Mouse (Mus musculus) NIH3T3 (cell line): ENCODE measurements around the gene Scpep1.
"Not testable (repeated sequence)": the region's sequence is repeated elsewhere in the genome, so short reads cannot be mapped to it uniquely, and the experiment has no call there.

Source experiments
- DNase-seq: peaks from one replicate; pipeline ENCODE4 v3.0.0-alpha.2; 2012; ENCODE audit warnings: low read depth

The Scpep1 gene

DNA sequence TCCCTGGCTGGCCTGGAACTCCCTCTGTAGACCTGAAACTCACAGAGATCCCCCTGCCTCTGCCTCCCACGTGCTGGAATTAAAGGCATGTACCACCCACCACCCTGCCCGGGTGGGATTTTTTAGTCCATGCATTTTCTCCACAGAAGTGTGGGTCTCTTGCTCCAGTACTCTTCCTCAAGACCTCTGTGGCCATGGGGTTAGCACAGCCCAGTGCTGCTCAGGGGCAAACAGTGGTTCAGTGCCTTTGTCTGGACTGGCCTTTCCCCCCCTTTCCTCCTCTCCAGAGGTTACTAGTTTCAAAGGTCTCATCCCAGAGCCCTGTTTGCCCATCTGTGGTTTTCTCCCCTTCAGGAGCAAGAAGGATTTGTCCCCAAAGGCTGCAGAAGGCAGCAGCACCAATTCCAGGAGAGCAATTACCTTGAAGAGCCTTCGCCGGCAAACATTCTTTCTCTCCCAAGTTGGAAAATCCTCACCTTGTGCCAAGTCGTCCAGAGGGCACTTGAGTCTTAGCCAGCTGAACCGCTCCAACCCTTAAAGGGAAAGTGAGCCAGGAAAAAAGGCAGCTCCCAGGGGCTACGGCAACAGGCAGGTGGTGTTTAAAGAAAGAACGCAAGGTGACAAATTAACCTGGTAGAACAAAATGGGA, 45.8 kb downstream of the Scpep1 start:
- peak; percentile 53 for DNase-seq

DNA sequence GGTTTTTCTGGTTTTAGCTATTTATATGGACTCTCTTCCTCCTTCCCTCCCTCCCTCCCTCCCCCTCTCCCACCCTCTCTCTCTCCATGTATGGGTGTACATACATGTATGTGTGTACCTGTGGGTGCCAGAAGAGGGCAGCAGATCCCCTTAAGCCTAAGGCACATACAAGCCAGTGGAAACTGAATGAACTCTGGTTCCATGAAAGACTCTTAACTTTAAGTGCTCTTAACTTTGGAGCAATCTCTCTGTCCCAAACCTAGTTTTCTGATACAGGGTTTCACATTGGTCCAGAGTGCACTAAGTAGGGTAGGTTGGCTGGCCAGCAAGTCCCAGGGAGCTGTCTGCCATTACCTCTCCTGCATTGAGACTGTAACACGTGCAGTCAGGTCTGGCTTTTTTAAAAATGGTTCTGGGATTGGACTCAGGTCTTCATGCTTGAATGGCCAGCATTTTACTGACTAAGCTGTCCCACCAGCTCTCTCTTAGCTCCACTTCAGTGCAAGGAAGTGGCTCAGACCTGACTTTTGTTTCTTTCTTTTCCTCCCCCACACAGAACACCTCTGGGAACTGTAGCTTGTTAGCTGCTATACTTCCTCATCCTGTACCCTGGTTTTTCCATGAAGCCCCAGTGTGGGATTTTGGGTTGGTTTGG, 46.6 kb downstream of the Scpep1 start:
- DNase-seq, result peak; percentile 67

DNA sequence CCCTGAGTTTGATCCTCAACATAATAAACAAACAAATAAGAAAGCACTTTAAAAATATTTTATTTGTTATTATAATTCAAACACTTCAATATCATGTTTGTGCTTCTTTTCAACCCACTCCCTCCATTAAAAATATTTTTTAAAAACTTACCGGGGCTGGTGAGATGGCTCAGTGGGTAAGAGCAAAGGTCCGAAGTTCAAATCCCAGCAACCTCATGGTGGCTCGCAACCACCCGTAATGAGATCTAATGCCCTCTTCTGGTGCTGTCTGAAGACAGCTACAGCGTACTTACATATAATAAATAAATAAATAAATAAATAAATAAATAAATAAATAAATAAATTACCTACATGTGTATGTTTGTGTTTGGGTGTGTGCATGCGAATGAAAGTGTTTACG, 47.4 kb downstream of the Scpep1 start:
- DNase-seq, result no peak

DNA sequence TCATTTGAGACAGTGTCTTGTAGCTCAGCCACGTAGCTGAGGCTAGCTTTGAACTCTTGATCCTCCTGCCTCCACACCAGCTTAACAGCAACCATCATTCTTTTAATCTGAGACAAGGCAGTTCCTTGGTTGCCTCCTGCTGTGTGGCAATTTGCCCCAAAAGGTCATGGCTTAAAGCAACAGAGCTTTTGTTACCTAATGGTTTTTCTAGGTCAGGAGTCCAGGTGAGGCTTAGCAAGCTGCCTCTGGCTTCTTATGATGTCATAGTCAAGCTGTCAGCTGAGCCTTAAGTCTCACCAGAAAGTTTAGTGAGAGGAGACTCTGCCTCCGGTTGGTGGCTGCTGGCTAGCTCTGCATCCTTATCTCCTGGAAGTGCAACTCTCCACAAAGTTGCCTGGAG, 49.6 kb downstream of the Scpep1 start:
- DNase-seq, result no peak

DNA sequence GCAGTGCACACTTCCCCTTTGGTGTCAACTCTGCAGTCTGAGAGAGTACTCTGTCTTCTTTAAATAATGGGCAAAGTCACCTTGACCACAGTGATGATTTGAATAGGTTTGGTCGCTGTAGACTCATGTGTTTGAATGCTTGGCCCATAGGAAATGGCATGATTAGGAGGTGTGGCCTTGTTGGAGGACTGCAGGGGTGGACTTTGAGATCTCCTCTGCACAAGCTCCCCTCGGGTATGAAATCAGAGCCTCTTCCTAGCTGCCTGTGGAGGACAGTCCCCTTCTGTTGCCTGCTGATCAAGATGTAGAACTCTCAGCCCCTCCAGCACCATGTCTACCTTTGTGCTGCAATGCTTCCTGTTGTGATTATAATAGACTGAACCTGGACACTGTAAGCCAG, 51.2 kb downstream of the Scpep1 start:
- DNase-seq, result no peak

DNA sequence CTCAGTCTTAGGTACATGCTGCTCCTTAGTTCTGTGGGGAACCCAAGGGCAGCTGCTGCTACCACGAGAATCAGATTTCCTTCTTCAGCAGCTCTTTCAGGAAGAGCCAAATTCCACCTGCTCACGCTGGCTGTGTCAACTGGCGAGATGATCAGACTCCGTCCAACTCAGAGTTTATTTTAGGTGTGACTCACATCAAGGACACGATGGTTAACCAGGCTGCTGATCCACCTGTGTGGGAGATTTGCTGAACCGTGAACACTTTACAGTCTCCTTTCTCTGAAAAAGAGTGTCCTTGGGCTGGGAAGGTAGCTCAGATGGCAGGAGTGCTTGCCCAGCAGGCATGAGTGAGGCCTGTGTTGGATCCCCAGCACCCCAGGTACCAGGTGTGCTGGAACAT, 52.5 kb downstream of the Scpep1 start:
- DNase-seq, result no peak

DNA sequence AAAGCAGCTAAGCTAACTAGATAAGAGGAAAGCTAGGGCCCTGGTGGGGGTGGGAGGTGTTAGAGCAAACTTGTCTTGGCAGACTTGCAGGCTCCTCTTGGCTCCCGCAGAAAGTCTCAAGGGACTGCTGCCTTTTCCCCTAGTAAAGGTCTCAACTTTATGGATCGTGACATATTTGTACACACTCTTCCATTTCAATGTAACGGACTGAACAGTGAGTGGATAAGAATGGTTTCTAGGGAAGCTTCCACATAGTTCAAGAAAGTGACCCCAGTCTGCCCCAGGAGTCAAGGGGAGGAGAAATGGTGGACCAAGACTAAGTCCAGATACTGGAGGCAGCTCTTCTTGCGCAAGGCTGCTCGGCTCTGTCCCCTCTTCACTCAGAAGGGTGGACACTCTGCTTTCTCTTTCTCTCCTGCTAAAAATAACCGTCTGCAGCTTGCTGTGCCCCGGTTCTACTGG, 53.9 kb downstream of the Scpep1 start:
- DNase-seq, result peak; percentile 33

DNA sequence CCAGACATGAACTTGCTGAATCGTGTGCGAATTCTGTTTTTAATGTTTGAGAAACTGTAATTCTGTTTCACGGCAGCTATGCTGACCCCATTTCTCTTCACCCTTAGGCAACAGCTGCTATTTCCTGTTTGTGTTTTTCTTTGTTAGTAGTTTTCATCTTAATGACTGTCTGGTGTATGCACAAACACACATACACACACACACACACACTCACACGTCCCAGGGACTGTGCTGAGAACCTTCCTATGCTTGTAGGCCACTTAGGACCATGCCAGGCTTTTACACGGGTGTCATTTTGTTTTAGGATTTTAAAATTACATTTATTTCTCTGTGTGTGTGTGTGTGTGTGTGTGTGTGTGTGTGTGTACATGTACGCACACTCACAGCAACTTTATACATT, 55.7 kb downstream of the Scpep1 start:
- DNase-seq, result no peak

DNA sequence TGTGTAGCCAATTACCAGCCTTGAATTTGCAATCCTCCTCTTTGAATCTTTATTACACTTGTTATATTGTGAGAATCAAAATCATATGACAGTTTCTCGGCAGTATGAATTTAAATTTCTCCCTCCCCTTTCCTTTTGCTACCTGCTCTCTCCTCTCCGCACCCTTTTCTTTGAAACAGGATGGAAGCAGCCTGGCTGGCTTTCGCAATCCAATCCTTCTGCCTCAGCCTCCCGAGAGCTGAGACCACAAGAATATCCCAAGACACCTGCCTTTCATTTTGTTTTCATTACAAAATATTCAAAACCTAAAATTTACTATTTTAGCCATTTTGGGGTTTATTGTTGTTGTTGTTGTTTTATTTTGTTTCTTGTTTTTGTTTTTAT, 56.9 kb downstream of the Scpep1 start:
- no peak for DNase-seq

DNA sequence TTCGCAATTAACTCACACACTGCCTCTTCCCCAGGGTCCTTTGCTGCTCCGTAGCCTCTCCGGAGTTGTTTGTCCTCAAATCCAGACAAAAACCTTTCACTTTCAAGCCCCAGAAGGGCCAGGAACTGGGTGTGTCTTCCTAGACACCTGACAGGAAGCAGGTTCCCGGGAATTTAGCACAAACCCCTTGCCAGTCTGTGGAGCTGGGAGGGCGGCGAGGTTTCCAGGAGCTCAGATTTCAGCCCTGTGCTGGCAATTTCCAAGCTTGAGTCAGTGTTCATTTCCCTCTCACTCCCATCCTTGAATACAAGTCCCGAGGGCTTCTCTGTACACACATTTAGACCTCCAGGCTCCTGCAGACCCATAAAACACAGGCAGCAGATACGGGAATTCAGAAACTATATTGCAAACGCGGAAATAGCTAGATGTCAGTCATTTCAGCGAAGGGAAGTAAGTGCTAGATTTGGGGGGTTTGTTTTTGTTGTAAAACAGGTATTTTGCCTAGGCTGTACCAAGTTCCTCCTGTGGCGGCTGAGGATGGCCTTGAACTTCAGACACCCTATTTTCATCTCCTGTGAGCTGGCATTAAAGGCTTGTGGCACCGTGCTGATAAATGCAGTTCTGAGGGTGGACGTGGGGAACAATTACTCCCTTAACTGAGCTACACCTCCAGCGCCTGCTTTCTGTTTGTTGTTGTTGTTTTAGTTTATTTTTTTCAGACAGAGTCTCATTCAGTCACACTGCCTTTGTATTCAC, 57.5 kb downstream of the Scpep1 start:
- DNase-seq, result peak; percentile 40

DNA sequence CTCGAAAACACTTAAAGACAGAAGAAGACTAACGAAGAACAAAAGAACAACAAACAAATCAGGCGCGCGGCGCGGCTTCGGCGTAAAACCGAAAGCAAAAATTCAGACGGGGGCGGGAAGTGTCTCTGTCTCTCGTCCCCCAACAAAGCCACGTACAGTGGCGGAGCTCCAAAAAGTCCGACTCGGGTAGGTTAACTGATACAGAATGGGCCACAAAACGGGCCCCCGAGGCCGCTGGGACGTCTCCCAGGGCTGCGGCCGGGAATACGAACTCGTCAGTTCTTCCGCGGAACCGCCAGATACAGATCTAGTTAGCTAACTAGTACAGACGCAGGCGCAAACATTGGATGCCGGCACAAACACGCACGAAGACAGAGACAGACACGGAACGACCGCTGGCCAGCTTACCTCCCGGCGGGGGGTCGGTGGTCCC, 59.4 kb downstream of the Scpep1 start:
- not testable (repeated sequence) for DNase-seq

DNA sequence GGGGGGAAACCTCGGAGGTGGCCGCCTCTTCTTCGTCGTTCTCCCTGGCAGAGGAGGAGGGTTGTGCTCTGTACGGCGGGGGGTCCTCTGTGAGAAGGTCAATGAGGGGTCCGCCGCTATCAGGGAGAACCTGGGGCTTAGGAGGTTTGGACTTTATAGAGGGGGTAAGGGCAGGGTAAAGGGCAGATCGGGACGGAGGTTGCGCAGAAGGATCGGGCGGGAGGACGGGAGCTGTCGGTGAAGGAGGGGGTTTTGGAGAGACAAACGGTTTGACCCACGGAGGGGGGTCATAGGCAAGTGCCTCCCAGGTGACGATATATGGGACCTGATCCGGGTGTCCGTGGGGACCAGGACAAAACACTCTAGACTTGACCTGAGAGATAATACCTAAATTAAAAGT, 60.0 kb downstream of the Scpep1 start:
- DNase-seq, result not testable (repeated sequence)

DNA sequence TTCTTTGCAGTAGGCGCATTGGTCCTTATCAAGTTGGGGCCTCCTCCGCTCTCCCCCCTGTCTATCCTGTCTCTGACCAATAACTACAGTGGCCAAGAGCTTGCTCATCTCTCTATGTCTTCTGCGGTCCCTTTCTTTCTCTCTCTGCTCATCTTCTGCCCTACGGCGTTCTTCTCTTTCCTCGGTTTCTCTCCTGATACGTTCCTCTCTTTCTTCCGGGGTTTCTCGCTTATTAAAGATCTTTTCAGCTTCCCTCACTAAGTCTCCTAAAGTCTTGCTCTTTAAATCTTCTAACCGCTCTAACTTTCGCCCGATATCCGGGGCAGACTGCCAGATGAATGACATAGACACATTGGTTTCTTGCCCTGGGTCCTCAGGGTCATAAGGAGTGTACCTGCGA, 61.0 kb downstream of the Scpep1 start:
- DNase-seq, result not testable (repeated sequence)

DNA sequence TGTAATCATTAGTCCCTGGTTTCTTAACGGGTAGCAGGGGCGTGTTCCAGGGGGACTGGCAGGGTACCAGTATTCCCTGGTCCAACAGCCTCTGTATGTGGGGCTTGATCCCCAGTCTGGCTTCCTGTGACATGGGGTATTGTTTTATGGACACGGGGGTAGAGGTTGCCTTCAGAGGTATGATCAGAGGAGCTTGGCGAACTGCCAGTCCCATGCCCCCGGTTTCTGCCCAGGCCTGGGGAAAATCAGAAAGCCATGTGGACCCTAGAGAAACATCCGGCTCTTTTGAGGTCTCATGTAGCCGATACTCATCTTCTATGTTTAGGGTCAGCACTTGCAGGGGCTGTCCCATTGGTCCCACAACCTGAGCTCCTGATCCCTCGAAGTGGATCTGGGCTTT, 61.8 kb downstream of the Scpep1 start:
- DNase-seq, result not testable (repeated sequence)

DNA sequence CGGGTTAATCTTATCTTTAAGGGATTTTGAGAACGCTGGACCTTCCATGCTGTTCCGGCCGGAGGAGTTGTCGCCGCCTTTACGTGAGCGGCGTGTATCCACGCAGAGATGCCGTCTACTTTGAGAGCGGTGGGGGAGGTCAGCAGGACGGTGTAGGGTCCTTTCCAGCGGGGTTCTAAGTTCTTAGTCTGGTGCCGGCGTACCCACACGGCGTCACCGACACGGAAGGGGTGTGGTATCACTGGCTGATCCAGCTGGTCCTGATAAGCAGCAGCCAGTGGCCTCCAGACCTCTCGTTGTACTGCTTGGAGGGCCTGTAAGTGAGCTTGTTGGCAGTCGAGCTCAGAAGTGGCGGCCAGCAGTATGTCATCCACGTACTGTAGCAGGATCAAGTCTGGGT, 62.5 kb downstream of the Scpep1 start:
- not testable (repeated sequence) for DNase-seq

DNA sequence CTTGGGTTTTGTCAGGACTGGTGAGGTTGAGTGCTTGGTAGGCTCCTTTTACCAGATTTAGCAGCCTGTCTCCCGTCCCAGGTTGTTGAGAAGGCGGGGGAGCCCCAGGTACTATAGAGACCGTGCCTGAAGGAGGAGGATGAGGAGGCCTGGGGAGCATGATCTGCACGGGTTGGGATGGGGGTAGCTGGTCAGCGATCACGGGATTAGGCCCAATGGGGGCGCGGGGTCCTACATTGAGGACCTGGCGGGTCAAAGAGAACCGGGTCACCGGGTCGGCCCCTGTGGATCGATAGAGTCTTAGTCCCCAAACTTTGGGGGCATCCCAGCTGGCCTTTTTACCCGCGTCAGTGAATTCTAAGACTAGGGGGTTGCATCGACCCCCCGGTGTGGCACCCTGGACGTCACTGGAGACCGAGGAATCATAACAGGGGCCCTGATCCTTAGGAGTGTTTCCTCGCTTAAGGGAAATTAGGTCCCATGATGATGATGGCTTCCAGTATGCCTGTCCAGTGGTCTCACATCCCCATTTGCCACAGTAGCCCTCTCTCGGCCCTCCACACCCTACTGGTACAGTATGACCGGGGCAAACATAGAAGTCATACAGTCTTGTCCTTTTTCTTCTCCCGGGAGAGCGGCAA, 63.2 kb downstream of the Scpep1 start:
- DNase-seq, result not testable (repeated sequence)

DNA sequence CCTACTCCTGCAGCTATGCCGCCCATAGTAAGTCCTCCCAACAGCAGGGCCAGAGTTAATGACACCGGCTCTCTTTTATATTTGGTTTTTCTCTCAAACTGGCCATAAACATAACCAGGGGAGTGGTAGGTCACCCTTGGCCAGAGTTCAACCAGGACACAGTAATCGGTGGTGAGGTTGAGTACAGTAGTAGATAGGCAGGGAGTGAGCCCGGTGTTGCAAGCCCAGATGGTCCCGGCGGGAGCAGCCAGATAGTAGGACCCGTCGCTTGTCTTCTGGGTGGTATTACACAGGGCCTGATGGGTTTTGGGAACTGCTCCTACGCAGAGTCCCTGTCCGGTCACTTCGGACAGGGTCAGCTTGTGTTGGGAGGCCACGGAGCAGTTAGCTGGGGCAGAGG, 63.8 kb downstream of the Scpep1 start:
- not testable (repeated sequence) for DNase-seq

DNA sequence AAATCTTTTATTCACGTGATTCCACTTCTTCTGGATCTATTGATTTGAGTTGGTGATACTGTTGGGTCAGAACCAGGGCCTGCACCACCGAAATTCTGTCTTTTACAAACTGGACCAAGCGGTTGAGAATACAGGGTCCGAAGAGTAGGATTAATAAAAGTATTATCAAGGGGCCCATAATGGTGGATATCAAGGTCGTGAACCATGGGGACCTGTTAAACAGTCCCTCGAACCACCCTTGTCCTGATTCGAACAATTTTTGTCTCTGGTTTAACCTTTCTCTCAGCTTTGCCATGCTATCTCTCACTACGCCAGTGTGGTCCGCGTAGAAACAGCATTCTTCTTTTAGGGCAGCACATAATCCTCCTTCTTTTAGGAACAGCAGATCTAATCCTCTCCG, 64.4 kb downstream of the Scpep1 start:
- DNase-seq, result not testable (repeated sequence)

DNA sequence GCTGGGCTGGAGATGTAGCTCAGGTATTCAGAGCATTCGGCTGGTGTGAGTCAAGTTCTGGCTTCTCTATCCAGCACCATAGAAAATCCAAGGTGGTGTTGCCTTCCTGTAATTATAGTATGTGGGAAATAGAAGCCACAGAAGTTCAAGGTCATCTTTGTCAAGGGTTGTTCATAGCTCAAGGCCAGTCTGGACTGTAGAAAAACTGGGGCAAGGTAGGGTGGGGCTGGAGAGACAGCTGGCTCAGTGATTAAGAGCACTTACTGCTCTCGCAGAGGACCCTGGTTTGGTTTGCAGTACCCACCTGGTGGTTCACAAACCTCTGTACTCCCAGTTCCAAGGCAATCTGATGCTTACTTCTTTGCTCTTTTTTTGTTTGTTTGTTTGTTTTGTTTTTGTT, 66.3 kb downstream of the Scpep1 start:
- no peak for DNase-seq

DNA sequence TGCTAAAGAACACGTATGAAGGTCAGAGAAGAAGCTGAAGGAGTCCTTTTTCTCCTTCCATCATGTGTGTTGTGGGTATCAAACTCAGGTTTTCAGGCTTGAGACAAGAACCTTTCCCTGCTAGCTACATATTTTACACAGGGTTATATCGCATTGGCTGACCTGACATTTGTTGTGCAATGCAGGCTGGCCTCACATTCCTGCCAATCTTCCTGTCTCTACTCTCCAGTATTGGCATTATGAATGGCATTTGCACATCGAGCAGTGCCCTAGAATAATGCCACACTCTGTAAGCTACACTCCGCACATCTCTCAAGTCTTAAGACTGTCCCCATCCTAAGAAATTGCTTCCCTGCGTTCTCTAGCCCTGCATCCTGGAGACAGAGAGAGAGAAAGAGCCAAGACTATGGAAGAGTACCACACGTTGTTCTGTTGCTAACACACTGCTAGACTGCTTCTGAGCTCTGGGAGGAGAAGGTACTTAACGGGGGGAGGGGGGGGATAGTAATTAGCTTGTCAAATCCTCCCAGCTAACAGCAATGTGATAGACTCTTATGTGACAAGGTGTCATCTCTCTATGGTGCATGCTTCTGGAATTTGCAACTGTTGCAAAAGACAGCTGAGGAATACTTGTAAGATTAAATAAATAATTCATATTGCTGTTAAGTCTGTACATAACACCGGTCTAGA, 70.7 kb downstream of the Scpep1 start:
- DNase-seq, result no peak

DNA sequence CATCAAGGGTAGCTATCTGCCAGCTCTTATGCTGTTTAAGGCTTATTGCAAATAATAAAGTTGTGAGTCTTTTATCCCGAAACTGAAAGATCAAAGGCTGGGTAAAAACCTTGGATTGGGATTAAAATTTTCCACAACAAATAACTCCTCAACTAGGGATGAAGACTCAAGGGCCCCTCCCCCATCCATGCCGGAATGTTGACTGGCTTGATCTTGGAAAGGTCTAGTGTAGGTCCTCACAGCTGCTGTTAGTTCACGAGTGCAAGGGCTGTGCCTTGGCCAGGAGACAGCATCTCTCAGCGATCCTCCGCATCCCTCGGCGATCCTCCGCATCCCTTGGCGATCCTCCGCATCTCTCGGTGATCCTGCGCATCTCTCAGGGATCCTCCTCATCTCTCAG, 77.3 kb downstream of the Scpep1 start:
- no peak for DNase-seq
